Mouse (Mus musculus): ENCODE data around the gene 6030468B19Rik.
A peak's percentile ranks its signal among the peaks of the same experiment; 100 is the strongest.

GRCm38 (mm10) chr11:117810401-117811046, 13.1 kb downstream of the 6030468B19Rik start:
- TF ChIP-seq POU5F1 (IDR thresholded peaks at IDR 0.05; ENCODE audit: borderline replicate concordance, low read length) (no peak), CTCF (conservative IDR thresholded peaks at IDR 0.05; ENCODE audit: low read length) (peak; percentile 18; the same call in 1 of the 2 replicates)
